Mouse (Mus musculus): ENCODE data around the gene Scnn1b. TPM values are rescaled to one million over a fixed set of nuclear protein-coding genes. Genes with fewer than 3 reads are reported as not detected.

The Scnn1b gene
- polyA plus RNA-seq (2015; fragmentation: Nextera tagmentation; extraction: Ambion mirVana): 0.57 and 2.7 TPM in 2 replicates

GRCm38 (mm10) chr7:121864858-121865585 is at the start of gene Scnn1b:
Scnn1b (plus strand) TSS chr7:121865038.

Other genes starting within 250 kb of the Scnn1b start
- gene Usp31, start 157.8 kb upstream of the Scnn1b start, polyA plus RNA-seq (2015; fragmentation: Nextera tagmentation; extraction: Ambion mirVana): 1.1 and 1.2 TPM in 2 replicates
- gene Scnn1g, start 130.6 kb upstream of the Scnn1b start, polyA plus RNA-seq (2015; fragmentation: Nextera tagmentation; extraction: Ambion mirVana): 0.84 and 1.1 TPM in 2 replicates
- 17.4 and 24.1 TPM in 2 replicates for gene Cog7, start 116.7 kb downstream of the Scnn1b start, polyA plus RNA-seq (2015; fragmentation: Nextera tagmentation; extraction: Ambion mirVana)
- 26.0 and 28.4 TPM in 2 replicates for gene Gga2, start 156.2 kb downstream of the Scnn1b start, polyA plus RNA-seq (2015; fragmentation: Nextera tagmentation; extraction: Ambion mirVana)
- gene Ubfd1, start 202.1 kb downstream of the Scnn1b start, polyA plus RNA-seq (2015; fragmentation: Nextera tagmentation; extraction: Ambion mirVana): 29.3 and 33.7 TPM in 2 replicates
- 9.2 and 13.8 TPM in 2 replicates for gene Ears2, start 202.2 kb downstream of the Scnn1b start, polyA plus RNA-seq (2015; fragmentation: Nextera tagmentation; extraction: Ambion mirVana)
- 577 and 664 TPM in 2 replicates for gene Ndufab1, start 236.8 kb downstream of the Scnn1b start, polyA plus RNA-seq (2015; fragmentation: Nextera tagmentation; extraction: Ambion mirVana)